In the genomic region with DNA sequence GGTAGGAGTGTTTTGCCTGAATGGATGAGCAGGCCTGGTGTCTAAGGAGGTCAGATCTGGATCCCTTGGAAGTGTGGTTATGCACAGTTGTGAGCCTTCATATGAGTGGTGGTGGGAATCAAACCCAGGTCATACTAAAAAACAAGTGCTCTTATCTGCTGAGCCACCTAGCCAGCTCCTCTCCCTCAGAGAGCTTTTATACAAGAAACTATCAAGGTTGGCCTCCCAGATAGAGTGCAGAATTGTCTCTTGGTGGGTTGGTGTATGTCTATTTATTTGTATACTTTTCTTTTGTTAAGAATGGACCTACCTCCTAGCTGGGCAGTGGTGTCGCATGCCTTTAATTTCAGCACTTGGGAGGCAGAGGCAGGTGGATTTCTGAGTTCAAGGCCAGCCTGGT, we compare ENCODE assay signal across 19 mouse cellular contexts. TPM values are rescaled to one million over a fixed set of nuclear protein-coding genes. Genes with fewer than 3 reads are reported as not detected.
DNase-seq lines count a peak whose midpoint lies in the region; ATAC-seq and TF ChIP-seq lines count a peak whose summit lies in the region.
"Had no signal": no experiment of that assay in that cellular context is flagged by ENCODE, and none has a peak within 500 bp of the region (broad histone marks: within the 10 kb centered on the region; RNA-seq: fewer than 3 reads in every experiment).

No protein-coding gene starts in this region.

- no peaks in the 10 kb centered on the region for H3K9me3 ChIP-seq in kidney, embryonic 16.5 days (ENCODE audit: low read length)
- H3K9me3 ChIP-seq in liver, embryonic 11.5 days (ENCODE audit: control insufficient read depth, low read length) = no peaks in the 10 kb centered on the region
- H3K9me3 ChIP-seq: hindbrain, embryonic 15.5 days; limb, embryonic 13.5 days; neural tube, embryonic 15.5 days had no signal

- no peak for TF ChIP-seq POLR2A in small intestine, adult 2 months (IDR thresholded peaks at IDR 0.05; ENCODE audit: low read depth, low read length)

- no peak overlapping the region for H3K9ac ChIP-seq in kidney, embryonic 16.5 days (replicated peaks; ENCODE audit: low read length)
- no peak overlapping the region; the same call in 1 of the 2 replicates for H3K9ac ChIP-seq in liver, embryonic 11.5 days (ENCODE audit: low read depth, low read length)
- H3K9ac ChIP-seq: hindbrain, embryonic 15.5 days; limb, embryonic 13.5 days; neural tube, embryonic 15.5 days had no signal

- no peak for DNase-seq in kidney, adult 9 months
- peak; percentile 46 for DNase-seq in c-Kit-positive CD71-positive TER-119-negative erythroid progenitor cells, embryonic 14.5 days (ENCODE audit: low read depth)
- DNase-seq in liver, embryonic 11.5 days (ENCODE audit: low spot score) = no peak
- DNase-seq in left cerebral cortex, adult 9 months (ENCODE audit: low spot score in 2 of 2) = no peak
- DNase-seq in lung, postnatal 36 days = no peak
- DNase-seq: cerebellum, adult 11 months; heart, adult 11 months; kidney, postnatal 14 days; lung, postnatal 10 days; right cerebral cortex, postnatal 4 days; thymus, postnatal 36 days had no signal

- WGBS in kidney, embryonic 16.5 days = 100% methylated on average over 1 of the region's 1 CpGs
- WGBS in liver, embryonic 11.5 days = 68% methylated on average over 1 of the region's 1 CpGs
- WGBS in small intestine, adult 2 months = 94% methylated on average over 1 of the region's 1 CpGs

- no peak overlapping the region for H3K4me3 ChIP-seq in kidney, embryonic 16.5 days (ENCODE audit: low read length)
- H3K4me3 ChIP-seq in liver, embryonic 11.5 days (ENCODE audit: low read depth, low read length) = no peak overlapping the region
- H3K4me3 ChIP-seq in small intestine, adult 2 months (ENCODE audit: low read depth, low read length) = no peak overlapping the region
- H3K4me3 ChIP-seq: hindbrain, embryonic 15.5 days; limb, embryonic 13.5 days; neural tube, embryonic 15.5 days had no signal

- no peak for ATAC-seq in kidney, embryonic 16.5 days (ENCODE audit: low FRiP score, low TSS enrichment)
- ATAC-seq in liver, embryonic 11.5 days (replicated peaks; ENCODE audit: low FRiP score) = no peak
- ATAC-seq: CD4-positive, CD25-positive, alpha-beta regulatory T cell, adult 4 months; forebrain, embryonic 14.5 days had no signal

- no peaks in the 10 kb centered on the region for H3K36me3 ChIP-seq in kidney, embryonic 16.5 days (ENCODE audit: insufficient read depth, low read length)
- H3K36me3 ChIP-seq in liver, embryonic 11.5 days (ENCODE audit: control insufficient read depth, insufficient read depth, low read length) = peaks cover 4% of the 10 kb centered on the region; the same call in 1 of the 2 replicates
- no peaks in the 10 kb centered on the region for H3K36me3 ChIP-seq in small intestine, adult 2 months (ENCODE audit: control insufficient read depth, insufficient read depth, low read length)
- H3K36me3 ChIP-seq: hindbrain, embryonic 15.5 days; limb, embryonic 13.5 days; neural tube, embryonic 15.5 days had no signal

- no peaks in the 10 kb centered on the region for H3K27me3 ChIP-seq in kidney, embryonic 16.5 days (ENCODE audit: insufficient read depth, low read length)
- H3K27me3 ChIP-seq in liver, embryonic 11.5 days (replicated peaks; ENCODE audit: control insufficient read depth, insufficient read depth, low read length) = no peaks in the 10 kb centered on the region
- H3K27me3 ChIP-seq in small intestine, adult 2 months (ENCODE audit: control insufficient read depth, insufficient read depth, low read length) = no peaks in the 10 kb centered on the region
- H3K27me3 ChIP-seq: hindbrain, embryonic 15.5 days; limb, embryonic 13.5 days; neural tube, embryonic 15.5 days had no signal

- peak overlapping the region; percentile 5; the same call in 1 of the 2 replicates for H3K27ac ChIP-seq in kidney, embryonic 16.5 days (ENCODE audit: low read length)
- H3K27ac ChIP-seq in liver, embryonic 11.5 days (ENCODE audit: low read depth, low read length) = peak overlapping the region; percentile 98
- peak overlapping the region; percentile 98 for H3K27ac ChIP-seq in small intestine, adult 2 months (ENCODE audit: insufficient read depth, low read depth, low read length)
- H3K27ac ChIP-seq: hindbrain, embryonic 15.5 days; limb, embryonic 13.5 days; neural tube, embryonic 15.5 days had no signal

- TF ChIP-seq CTCF in small intestine, adult 2 months (IDR thresholded peaks at IDR 0.05; ENCODE audit: extremely low read depth, insufficient read length, insufficient replicate concordance, low read depth, low read length) = no peak

- H3K4me1 ChIP-seq in kidney, embryonic 16.5 days (ENCODE audit: insufficient read depth, low read length) = peaks cover 43% of the 10 kb centered on the region
- H3K4me1 ChIP-seq in liver, embryonic 11.5 days (replicated peaks; ENCODE audit: control insufficient read depth, insufficient read depth, low read length) = peaks cover 47% of the 10 kb centered on the region
- H3K4me1 ChIP-seq in small intestine, adult 2 months (ENCODE audit: control insufficient read depth, insufficient read depth, insufficient read length, low read length) = peaks cover 24% of the 10 kb centered on the region; the same call in 1 of the 2 replicates

- H3K4me2 ChIP-seq in kidney, embryonic 16.5 days (replicated peaks; ENCODE audit: low read depth, low read length) = no peak overlapping the region
- peak overlapping the region; percentile 29 for H3K4me2 ChIP-seq in liver, embryonic 11.5 days
- H3K4me2 ChIP-seq: hindbrain, embryonic 15.5 days; limb, embryonic 13.5 days; midbrain, embryonic 11.5 days; neural tube, embryonic 15.5 days had no signal

RNA-seq across cellular contexts. Expression of a gene that starts 3.8 kb away (rescaled TPM):
- polyA plus RNA-seq in kidney, embryonic 16.5 days (2015; fragmentation: Nextera tagmentation; extraction: Ambion mirVana) = 113 and 119 TPM in 2 replicates
- polyA plus RNA-seq in liver, embryonic 11.5 days (2014; fragmentation: Nextera tagmentation; extraction: Ambion mirVana) = 114 and 122 TPM in 2 replicates
- polyA plus RNA-seq in small intestine, adult 2 months (2012; rRNA removed) = 26.6 and 66.3 TPM in 2 replicates

RNA-seq across cellular contexts. Expression of a gene that starts 5.1 kb away (rescaled TPM):
- 686 and 695 TPM in 2 replicates for polyA plus RNA-seq in kidney, embryonic 16.5 days (2015; fragmentation: Nextera tagmentation; extraction: Ambion mirVana)
- polyA plus RNA-seq in liver, embryonic 11.5 days (2014; fragmentation: Nextera tagmentation; extraction: Ambion mirVana) = 2,990 and 3,052 TPM in 2 replicates
- 1,021 and 1,249 TPM in 2 replicates for polyA plus RNA-seq in small intestine, adult 2 months (2012; rRNA removed)

RNA-seq across cellular contexts. Expression of a gene that starts 37.9 kb away (rescaled TPM):
- 34.9 and 38.9 TPM in 2 replicates for polyA plus RNA-seq in kidney, embryonic 16.5 days (2015; fragmentation: Nextera tagmentation; extraction: Ambion mirVana)
- 14.9 and 16.1 TPM in 2 replicates for polyA plus RNA-seq in liver, embryonic 11.5 days (2014; fragmentation: Nextera tagmentation; extraction: Ambion mirVana)
- 19.0 and 36.7 TPM in 2 replicates for polyA plus RNA-seq in small intestine, adult 2 months (2012; rRNA removed)

RNA-seq across cellular contexts. Expression of a gene that starts 37.9 kb away (rescaled TPM):
- 495 and 508 TPM in 2 replicates for polyA plus RNA-seq in kidney, embryonic 16.5 days (2015; fragmentation: Nextera tagmentation; extraction: Ambion mirVana)
- 254 and 264 TPM in 2 replicates for polyA plus RNA-seq in liver, embryonic 11.5 days (2014; fragmentation: Nextera tagmentation; extraction: Ambion mirVana)
- polyA plus RNA-seq in small intestine, adult 2 months (2012; rRNA removed) = 30.5 and 70.2 TPM in 2 replicates

RNA-seq across cellular contexts. Expression of a gene that starts 47.2 kb away (rescaled TPM):
- polyA plus RNA-seq in kidney, embryonic 16.5 days (2015; fragmentation: Nextera tagmentation; extraction: Ambion mirVana) = 40.8 and 43.7 TPM in 2 replicates
- 16.0 and 16.5 TPM in 2 replicates for polyA plus RNA-seq in liver, embryonic 11.5 days (2014; fragmentation: Nextera tagmentation; extraction: Ambion mirVana)
- polyA plus RNA-seq in small intestine, adult 2 months (2012; rRNA removed) = 1.4 and 1.9 TPM in 2 replicates

Comparison
In these comparisons a context has a peak if more than half of its experiments do, and no peak if none do; other contexts are left out.
1. H3K27ac ChIP-seq: peak in every context shown above with its lines; median percentile 98 in liver, embryonic 11.5 days; 98 in small intestine, adult 2 months; 5 in kidney, embryonic 16.5 days.